Mouse (Mus musculus) natural killer cell, adult 2 months (primary cell): ENCODE measurements at regions not wholly inside any gene's neighbourhood (a gene's known extent, or its start where the extent isn't known, plus 50 kb on each side); places are given as distances from the start of the nearest gene placed in this dataset.
A peak's percentile ranks its signal among the peaks of the same experiment; 100 is the strongest.

Experiments
- DNase-seq, 2 experiments: peaks; one replicate each; pipeline ENCODE4 v3.0.0; 2022; ENCODE audit warnings: low spot score in 2 of 2

GRCm38 (mm10) chr13:97423298-97423817 lies 182.5 kb downstream of the Enc1 start:
- no peak for DNase-seq

DNA sequence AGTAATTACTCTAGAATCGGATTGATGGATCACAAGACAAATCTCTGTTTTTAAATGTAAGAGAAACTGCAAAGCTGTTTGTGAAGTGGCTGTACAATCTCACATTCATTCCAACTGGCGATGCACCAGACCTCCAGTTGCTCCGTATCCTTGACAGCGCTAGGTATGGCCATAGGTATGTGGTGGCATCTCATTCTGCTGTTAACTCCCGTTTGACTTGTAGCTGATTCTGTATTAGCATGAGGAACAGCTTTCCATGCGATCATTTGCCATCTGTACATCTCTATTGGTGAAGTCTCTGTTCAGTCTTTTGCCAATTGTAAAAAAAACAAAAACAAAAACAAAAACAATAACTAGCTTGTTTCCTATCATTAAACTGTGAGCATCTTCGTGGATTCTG lies 182.0 kb downstream of the Enc1 start:
- DNase-seq = no peak

DNA sequence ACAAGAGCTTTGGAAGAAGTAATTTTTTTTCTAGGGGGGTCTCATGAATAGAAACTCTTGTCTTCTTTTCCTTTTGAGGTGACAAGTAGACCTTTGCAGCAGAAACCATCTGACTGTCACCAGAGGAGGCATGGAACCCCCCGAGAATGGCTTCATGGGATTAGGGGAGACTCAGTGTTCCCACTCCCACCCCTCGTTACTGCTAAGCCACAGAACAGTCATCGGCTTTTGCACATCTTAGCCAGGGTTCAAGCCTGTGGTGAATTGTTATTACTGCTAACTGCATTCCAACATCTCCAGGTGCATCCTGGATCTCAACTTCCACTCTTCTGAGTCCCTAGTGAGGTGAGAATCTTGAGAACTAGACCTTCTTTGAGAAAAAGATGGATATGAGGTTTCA lies 180.9 kb downstream of the Enc1 start:
- no peak for DNase-seq

GRCm38 (mm10) chr13:97420773-97421172 lies 179.9 kb downstream of the Enc1 start:
- DNase-seq = no peak

DNA sequence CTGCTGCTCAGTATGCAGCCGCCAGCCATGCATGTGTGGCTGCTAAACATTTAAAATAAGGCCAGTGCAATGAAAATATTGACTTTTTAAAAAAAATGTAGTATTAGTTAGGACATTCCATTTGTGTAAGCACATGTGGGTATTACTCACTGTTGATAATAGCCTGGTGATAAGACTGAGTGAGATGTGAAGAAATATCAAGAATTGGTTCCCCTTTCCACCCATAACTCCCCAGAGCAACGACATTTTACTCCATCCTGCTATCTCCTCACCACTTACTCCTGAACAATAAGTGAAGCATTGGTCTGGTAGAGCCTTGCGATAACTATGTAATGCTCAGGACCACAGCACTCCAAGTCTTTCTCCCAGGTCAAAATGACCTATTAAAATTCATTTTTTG lies 178.2 kb downstream of the Enc1 start:
- DNase-seq = no peak

- no peak for DNase-seq
Observed at GRCm38 (mm10) chr13:97418681-97419080, 177.8 kb downstream of the Enc1 start.

- no peak for DNase-seq
Observed at GRCm38 (mm10) chr13:97418081-97418480, 177.2 kb downstream of the Enc1 start.

DNA sequence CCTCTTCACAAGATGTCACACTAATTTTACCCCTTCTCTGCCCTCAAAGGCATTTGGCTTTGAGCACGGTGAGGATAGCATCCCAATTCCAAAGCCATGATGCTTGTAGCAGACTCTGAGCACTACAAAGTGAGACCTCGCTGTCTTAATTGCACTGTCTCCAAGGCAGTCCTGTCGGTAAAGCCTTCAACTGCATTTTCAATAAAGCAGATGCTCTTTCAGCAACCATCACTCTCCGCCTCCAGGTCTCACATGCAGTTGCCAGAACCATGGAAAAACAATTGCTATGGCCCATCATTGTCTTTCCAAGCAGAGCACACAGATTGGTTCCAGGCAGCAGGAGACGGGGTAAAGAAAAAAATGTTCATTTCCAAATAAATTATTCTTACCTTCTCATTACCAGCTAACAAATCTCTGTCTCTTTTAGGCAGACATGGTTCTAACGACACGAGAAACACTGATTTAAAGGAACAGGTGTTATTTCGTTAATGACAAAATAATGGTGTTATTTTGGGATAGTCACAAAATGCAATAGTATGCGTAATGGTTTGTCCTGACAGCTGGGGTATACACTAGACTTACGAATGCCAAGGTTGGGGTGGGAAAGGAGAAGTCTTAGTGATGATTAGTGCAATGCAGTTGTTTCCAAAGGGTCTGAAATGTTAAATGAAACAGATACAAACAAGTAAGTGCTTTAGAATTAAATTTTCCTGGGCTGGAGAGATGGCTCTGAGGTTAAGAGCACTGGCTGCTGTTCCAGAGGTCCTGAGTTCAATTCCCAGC lies 175.2 kb downstream of the Enc1 start:
- no peak for DNase-seq

DNA sequence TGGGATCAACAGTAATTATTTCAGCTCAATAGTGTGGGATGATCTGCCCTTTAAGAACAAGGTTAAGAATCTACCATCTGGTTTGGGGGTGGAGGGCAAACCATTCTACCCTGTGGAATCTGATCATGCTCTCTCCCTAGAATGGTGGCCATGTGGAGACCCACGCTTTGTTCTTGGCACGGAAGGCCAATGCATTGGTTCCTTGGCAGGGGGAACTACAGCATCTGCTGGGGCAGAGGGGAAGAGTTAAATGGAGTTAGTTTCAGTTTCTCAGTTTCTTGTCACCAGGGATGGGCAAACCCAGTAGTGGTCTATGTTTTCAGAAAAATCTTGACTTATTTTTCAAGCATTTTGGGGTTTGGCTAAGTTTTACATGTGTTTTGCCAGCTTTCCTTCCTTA lies 174.5 kb downstream of the Enc1 start:
- no peak for DNase-seq

GRCm38 (mm10) chr13:97412151-97412550 lies 171.2 kb downstream of the Enc1 start:
- DNase-seq = no peak

- DNase-seq = no peak
Observed at GRCm38 (mm10) chr13:97410550-97411201, 169.8 kb downstream of the Enc1 start.

- no peak for DNase-seq
Observed at GRCm38 (mm10) chr13:97409891-97410525, 169.1 kb downstream of the Enc1 start.

GRCm38 (mm10) chr13:97409291-97409780 lies 168.4 kb downstream of the Enc1 start:
- DNase-seq = no peak

- DNase-seq = peak; percentile 32 to 60
Observed at GRCm38 (mm10) chr13:97408414-97409290, 167.7 kb downstream of the Enc1 start.

DNA sequence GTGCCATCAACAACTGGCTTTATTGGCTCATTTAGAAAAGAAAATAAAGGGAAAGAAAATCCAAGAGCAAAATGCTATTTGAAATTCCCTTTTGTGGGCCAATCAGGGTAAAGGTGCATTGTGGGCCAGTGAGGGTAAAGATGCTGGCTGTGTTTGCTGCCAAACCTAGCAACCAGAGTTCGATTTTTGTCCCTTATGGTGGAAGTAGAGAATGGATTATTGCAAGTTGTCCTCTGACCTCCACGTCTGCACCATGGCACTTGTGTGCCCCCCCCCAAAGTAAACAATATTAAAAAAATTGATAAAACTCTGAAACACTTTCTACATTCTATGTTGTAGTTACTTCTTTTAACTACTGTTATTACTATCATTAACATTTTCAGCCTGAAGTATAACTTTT lies 166.9 kb downstream of the Enc1 start:
- no peak for DNase-seq

DNA sequence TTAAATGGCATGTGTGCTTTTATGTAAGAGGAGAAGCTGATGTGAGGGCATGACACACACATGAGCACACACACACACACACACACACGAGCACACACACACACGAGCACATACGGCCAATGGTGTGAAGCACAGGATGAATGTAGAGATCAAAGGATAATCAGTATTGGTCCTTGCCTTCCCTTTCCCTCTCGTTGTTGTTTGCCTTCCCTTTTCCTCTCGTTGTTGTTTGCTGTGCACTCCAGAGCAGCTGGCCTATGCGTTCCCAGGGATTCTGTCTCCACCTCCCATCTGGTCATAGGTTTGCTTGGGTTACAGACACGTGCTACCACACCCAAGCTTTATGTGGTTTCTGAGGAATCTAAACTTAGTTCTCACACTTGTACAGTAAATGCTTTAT lies 165.8 kb downstream of the Enc1 start:
- DNase-seq = peak; percentile 22 to 52

- no peak for DNase-seq
Observed at GRCm38 (mm10) chr13:97402164-97402761, 161.4 kb downstream of the Enc1 start.

GRCm38 (mm10) chr13:97401620-97402019 lies 160.7 kb downstream of the Enc1 start:
- no peak for DNase-seq

DNA sequence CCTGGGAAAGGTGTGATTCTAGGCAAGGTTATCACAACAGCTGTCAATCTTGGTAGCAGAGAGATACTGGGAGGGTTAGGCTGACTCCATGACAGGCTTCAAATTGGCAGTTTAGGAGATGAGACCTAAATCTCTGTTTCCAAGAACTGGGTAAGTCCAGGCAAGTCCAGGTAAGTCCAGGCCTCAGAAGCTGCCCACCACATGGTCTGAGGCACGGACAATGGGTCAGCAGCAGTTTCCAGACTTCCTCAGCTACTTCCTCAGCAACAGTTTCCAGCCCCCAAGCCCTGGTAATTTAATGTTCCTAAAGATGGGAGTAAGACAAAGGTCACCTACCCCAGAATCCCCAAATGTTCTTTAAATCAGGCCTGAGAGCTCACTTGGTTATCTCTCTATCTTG lies 157.1 kb downstream of the Enc1 start:
- DNase-seq = no peak

GRCm38 (mm10) chr13:97396899-97397640 lies 156.2 kb downstream of the Enc1 start:
- no peak for DNase-seq
